Comparison of ENCODE assay signal across 19 mouse cellular contexts in genomic region chr2:6159219-6159618, GRCm38 (mm10).
"Had no signal": no experiment of that assay in that cellular context is flagged by ENCODE, and none has a peak within 500 bp of the region (broad histone marks: within the 10 kb centered on the region; RNA-seq: fewer than 3 reads in every experiment).

No protein-coding gene starts in this region.

- H3K36me3 ChIP-seq: limb, embryonic 15.5 days; liver, embryonic 15.5 days; neural tube, embryonic 12.5 days; stomach, embryonic 15.5 days had no signal

- H3K9ac ChIP-seq: limb, embryonic 15.5 days; liver, embryonic 15.5 days; lung, embryonic 14.5 days; neural tube, embryonic 12.5 days; stomach, embryonic 15.5 days had no signal

- H3K4me2 ChIP-seq: limb, embryonic 15.5 days; liver, embryonic 15.5 days; lung, embryonic 14.5 days; neural tube, embryonic 12.5 days; stomach, embryonic 15.5 days had no signal

- H3K4me1 ChIP-seq: liver, embryonic 15.5 days had no signal

- H3K27ac ChIP-seq: kidney, postnatal 0 days; layer of hippocampus, adult 2 months; limb, embryonic 15.5 days; liver, embryonic 15.5 days; neural tube, embryonic 12.5 days; stomach, embryonic 15.5 days had no signal

- H3K4me3 ChIP-seq: layer of hippocampus, adult 2 months; limb, embryonic 15.5 days; liver, embryonic 15.5 days; myocyte; neural tube, embryonic 12.5 days; stomach, embryonic 15.5 days had no signal

- H3K27me3 ChIP-seq: limb, embryonic 15.5 days; liver, embryonic 15.5 days; neural tube, embryonic 12.5 days; stomach, embryonic 15.5 days had no signal

- ATAC-seq: intestine, postnatal 0 days had no signal

- DNase-seq: kidney, adult 8-10 months; kidney, postnatal 4 days; left cerebral cortex, postnatal 4 days; lung, postnatal 10 days; lung, postnatal 4 days; midbrain, embryonic 14.5 days; right cerebral cortex, postnatal 4 days; spleen, adult 18-20 months; thymus, adult 2 months; thymus, postnatal 36 days had no signal

- H3K9me3 ChIP-seq: limb, embryonic 15.5 days; liver, embryonic 15.5 days; neural tube, embryonic 12.5 days; stomach, embryonic 15.5 days had no signal
